Mouse (Mus musculus) kidney, adult 2 months (tissue): Measurements from ENCODE around the gene Ift172.

Experiments
- CTCF ChIP-seq: fragments of 200-500 bp; conservative IDR thresholded peaks from 2 replicates; pipeline ENCODE4 v1.5.1; 2011; ENCODE audit warnings: low read depth, mild to moderate bottlenecking, control low read depth, low read length, moderate library complexity, mixed read lengths; ENCODE audit not compliant: insufficient read depth, insufficient read length
- POLR2A ChIP-seq: fragments of 200-500 bp; IDR thresholded peaks from one replicate; pipeline ENCODE4 v1.6.1; 2011; ENCODE audit warnings: low read depth, low read length, control low read depth

GRCm38 (mm10) chr5:31297981-31298380 is 7.1 kb upstream of the Ift172 start:
- TF ChIP-seq CTCF (no peak), POLR2A (no peak)
